Mouse (Mus musculus) ovary, postnatal 36 days (tissue): ENCODE measurements around the gene 2010300C02Rik.

ENCODE experiments used
- DNase-seq: peaks from one replicate; pipeline ENCODE4 v3.0.0; 2022; ENCODE audit warnings: low spot score, mixed read lengths

Gene 2010300C02Rik

DNA sequence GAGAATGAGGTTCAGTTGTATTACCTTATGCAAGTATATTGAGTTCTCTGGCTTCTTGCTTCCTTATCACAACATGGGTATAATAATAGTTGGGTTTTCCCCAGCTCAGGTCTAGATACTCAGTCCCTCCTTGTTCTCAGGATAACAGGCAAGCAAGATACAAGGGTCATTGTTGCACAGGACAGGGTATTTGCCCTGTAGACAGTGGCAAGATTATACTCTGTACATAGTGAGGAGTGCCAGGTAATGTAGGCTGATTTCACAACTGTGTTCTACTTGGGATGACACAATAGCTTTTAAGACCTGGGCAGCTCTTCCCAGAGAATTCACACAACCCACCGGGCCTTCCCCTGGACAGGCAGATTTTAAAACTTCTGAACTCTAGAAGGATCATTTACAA lies 151.5 kb downstream of the 2010300C02Rik start:
- no peak for DNase-seq

DNA sequence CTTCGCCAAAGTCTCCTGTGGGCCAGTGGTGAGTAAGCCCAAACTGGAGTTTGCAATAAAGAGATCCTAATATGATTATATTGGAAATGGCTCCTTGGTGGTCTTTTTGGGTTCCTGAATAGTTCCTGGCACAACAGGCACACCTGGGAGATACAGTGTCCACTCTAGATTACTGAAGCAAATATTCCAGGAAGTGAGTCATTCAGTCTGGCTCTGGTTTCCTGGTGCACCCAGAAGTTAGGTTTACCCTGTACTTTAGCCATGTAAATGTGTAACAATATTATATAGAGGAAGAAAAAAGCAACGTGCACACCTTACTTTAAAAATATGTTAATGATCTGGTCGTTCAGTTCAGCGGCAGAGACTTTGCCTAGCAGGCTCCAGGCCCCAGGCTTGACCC lies 153.1 kb downstream of the 2010300C02Rik start:
- DNase-seq, result no peak

DNA sequence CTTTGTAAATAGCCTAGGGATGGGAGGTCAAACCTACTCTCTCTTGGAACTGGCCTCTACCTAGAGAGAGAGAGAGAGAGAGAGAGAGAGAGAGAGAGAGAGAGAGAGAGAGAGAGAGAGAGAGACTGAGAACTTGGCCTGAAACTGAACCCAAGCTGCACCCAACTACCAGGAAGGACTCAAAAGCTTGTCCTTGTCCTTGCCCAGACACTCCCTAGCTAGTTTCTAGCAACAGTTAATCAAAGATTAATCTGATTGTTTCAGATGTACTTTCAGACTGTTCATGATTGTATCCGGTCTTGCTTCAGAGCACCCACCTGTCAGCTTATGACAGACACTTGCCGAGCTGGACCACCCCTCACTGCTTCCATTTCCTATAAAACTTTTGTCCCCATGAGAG lies 153.5 kb downstream of the 2010300C02Rik start:
- no peak for DNase-seq

DNA sequence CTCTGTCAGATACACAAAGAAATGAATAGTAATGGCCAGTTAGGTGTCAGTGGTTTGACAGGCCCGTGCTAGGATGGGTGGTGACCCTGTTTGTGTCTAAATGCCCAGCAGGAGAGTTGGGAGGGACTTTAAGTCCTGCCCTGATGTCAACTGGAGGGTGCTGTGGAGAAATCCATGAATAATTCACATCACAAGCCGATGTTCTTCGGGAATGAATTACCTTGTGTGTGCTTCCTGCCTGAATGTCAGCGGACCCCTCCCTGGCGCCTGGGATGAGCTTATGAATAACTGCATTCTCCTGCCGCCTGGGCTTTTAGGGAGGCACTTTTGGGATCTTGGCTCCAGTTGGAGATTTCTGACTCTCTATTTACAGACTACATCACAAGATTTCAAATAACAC lies 154.5 kb downstream of the 2010300C02Rik start:
- DNase-seq, result no peak

DNA sequence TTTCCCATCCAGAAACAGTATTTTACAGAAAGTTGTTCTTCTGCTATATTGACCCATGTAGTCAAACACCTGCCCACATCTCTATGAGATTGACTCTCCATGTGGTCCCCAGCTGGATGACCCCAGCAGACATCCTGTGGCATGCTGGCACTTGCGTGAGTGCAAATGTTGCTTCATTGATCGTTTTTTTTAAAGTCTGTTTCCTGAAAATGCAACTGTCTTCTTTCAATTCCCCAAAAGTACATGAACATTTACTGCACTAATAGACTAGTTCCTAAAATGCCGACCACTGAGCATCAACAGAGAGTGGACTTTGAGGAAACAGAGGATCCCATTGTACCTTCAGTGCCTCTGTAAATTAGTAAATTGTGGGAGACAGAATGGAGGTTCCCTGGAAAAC lies 157.9 kb downstream of the 2010300C02Rik start:
- no peak for DNase-seq
